Mouse (Mus musculus): ENCODE measurements around the gene Brsk1. TPM values are rescaled to one million over a fixed set of nuclear protein-coding genes. Genes with fewer than 3 reads are reported as not detected.

The Brsk1 gene
- total RNA-seq, 1 experiment = 20.7 TPM

DNA sequence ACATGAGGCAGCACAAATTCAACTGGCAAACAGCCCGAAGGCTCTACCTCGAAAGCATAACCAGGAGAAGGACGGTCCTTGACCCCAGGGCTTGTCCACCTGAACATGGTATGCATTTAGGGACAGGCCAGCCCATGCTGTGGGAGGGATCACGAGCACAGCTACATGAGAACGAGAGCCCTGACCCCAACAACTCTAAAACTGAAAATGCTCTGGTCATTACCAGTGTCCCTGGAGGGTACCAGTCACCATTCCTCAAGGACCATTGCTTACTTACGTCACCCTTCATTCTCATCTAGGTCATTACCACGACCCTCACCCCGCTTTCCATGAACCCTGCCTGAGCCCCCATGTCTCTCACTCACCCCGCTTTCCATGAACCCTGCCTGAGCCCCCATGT is 21.2 kb upstream of the Brsk1 start:
- H3K27ac ChIP-seq (ENCODE audit: insufficient read depth, low read depth, low read length, poor library complexity, severe bottlenecking) = no peak overlapping the region
- TF ChIP-seq ZC3H11A (IDR thresholded peaks at IDR 0.05; ENCODE audit: borderline replicate concordance, low read depth, low read length) = no peak
- TF ChIP-seq ZNF384 (IDR thresholded peaks at IDR 0.05; ENCODE audit: low read depth, low read length) = no peak
- TF ChIP-seq CHD2 (IDR thresholded peaks at IDR 0.05; ENCODE audit: low read depth, low read length) = no peak
- no peak for TF ChIP-seq MAFK (IDR thresholded peaks at IDR 0.05; ENCODE audit: insufficient read depth, low read depth, low read length)
- TF ChIP-seq HCFC1 (IDR thresholded peaks at IDR 0.05; ENCODE audit: borderline replicate concordance, insufficient read depth, low read length) = no peak
- peaks cover 4% of the 10 kb centered on the region; the same call in 1 of the 2 replicates for H3K36me3 ChIP-seq (ENCODE audit: control insufficient read depth, insufficient read depth, low read length, poor library complexity, severe bottlenecking)
- DNase-seq (ENCODE audit: low read depth, low spot score) = no peak
- peaks cover 0 to 5% of the 10 kb centered on the region in 2 experiments; a peak in 2 of 4 replicates for H3K4me1 ChIP-seq (ENCODE audit: control insufficient read depth in 2 of 2, insufficient read depth in 2 of 2, low read length in 2 of 2, poor library complexity in 1 of 2)
- no peak overlapping the region for H3K9ac ChIP-seq (ENCODE audit: insufficient read depth, low read depth, low read length, poor library complexity, severe bottlenecking)
- no peak overlapping the region for H3K4me3 ChIP-seq (ENCODE audit: insufficient read depth in 1 of 2, low read depth in 1 of 2, low read length in 2 of 2, poor library complexity in 1 of 2, severe bottlenecking in 1 of 2)
- in situ Hi-C loops (cut with MboI; ENCODE audit: low sequenced_read_pairs in 2 of 2, unreplicated experiment in 2 of 2) = no loop called here
- no peaks in the 10 kb centered on the region for H3K9me3 ChIP-seq (ENCODE audit: control insufficient read depth, insufficient read depth, low read depth, low read length)

DNA sequence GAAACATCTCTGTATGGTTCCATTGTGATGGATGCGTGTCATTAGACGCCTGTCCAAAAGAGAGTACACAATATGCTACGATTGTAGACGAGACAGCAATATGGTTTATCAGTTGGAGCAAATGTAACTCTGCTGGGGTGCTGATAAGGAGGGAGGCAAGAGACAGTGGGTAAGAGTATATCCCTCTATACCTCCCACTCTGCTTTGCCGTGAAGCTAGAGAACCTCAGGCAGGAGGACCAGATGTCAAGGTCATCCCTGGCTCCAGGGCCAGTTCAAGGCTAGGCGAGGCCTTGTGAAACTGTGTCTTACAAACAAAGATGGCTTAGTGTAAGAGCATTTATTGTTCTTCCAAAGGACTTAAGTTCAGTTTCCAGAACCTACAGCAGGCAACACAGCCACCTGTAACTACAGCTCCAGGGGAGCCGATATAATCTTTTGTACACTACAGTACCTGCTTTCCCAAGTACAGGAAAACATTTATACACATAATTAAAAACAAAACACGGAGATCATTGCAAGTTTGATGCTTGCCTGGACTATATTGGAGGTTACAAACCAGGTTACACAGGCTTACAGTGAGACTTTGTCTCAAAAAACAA is 19.6 kb upstream of the Brsk1 start:
- in situ Hi-C loops (cut with MboI; ENCODE audit: low sequenced_read_pairs in 2 of 2, unreplicated experiment in 2 of 2) = no loop called here
- DNase-seq (ENCODE audit: low read depth, low spot score) = no peak
- H3K9ac ChIP-seq (ENCODE audit: insufficient read depth, low read depth, low read length, poor library complexity, severe bottlenecking) = no peak overlapping the region
- peaks cover 0 to 5% of the 10 kb centered on the region in 2 experiments; a peak in 2 of 4 replicates for H3K4me1 ChIP-seq (ENCODE audit: control insufficient read depth in 2 of 2, insufficient read depth in 2 of 2, low read length in 2 of 2, poor library complexity in 1 of 2)
- no peak for TF ChIP-seq CHD2 (IDR thresholded peaks at IDR 0.05; ENCODE audit: low read depth, low read length)
- no peak for TF ChIP-seq ZNF384 (IDR thresholded peaks at IDR 0.05; ENCODE audit: low read depth, low read length)
- TF ChIP-seq MAFK (IDR thresholded peaks at IDR 0.05; ENCODE audit: insufficient read depth, low read depth, low read length) = no peak
- no peak for TF ChIP-seq HCFC1 (IDR thresholded peaks at IDR 0.05; ENCODE audit: borderline replicate concordance, insufficient read depth, low read length)
- no peak for TF ChIP-seq ZC3H11A (IDR thresholded peaks at IDR 0.05; ENCODE audit: borderline replicate concordance, low read depth, low read length)
- H3K27ac ChIP-seq (ENCODE audit: insufficient read depth, low read depth, low read length, poor library complexity, severe bottlenecking) = no peak overlapping the region
- peaks cover 4% of the 10 kb centered on the region; the same call in 1 of the 2 replicates for H3K36me3 ChIP-seq (ENCODE audit: control insufficient read depth, insufficient read depth, low read length, poor library complexity, severe bottlenecking)
- H3K4me3 ChIP-seq (ENCODE audit: insufficient read depth in 1 of 2, low read depth in 1 of 2, low read length in 2 of 2, poor library complexity in 1 of 2, severe bottlenecking in 1 of 2) = no peak overlapping the region
- H3K9me3 ChIP-seq (ENCODE audit: control insufficient read depth, insufficient read depth, low read depth, low read length) = no peaks in the 10 kb centered on the region

DNA sequence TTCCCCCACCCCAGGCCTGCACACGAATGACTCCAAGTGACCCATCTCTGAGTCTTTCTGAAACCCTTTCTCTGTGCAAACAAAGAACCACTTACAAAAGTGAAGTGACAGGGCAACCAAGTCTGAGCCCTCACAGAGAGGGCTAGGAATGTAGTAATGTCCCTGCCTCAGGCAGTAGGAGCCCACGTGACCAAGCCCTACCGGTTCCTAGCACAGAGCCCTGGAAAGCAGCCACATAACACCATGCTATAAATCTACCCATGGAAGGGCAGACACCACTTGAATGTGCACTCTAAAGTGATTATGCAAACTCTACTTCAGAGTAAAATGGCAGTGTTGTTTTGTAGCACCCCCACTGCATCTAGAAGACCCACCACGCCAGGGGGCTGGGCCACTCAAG is 18.4 kb upstream of the Brsk1 start:
- Histone ChIP-seq H3K36me3 (ENCODE audit: control insufficient read depth, insufficient read depth, low read length, poor library complexity, severe bottlenecking) (peaks cover 4% of the 10 kb centered on the region; the same call in 1 of the 2 replicates), H3K9ac (ENCODE audit: insufficient read depth, low read depth, low read length, poor library complexity, severe bottlenecking) (no peak overlapping the region), H3K9me3 (ENCODE audit: control insufficient read depth, insufficient read depth, low read depth, low read length) (no peaks in the 10 kb centered on the region), H3K27ac (ENCODE audit: insufficient read depth, low read depth, low read length, poor library complexity, severe bottlenecking) (no peak overlapping the region), H3K4me1 (ENCODE audit: control insufficient read depth in 2 of 2, insufficient read depth in 2 of 2, low read length in 2 of 2, poor library complexity in 1 of 2) (peaks cover 0 to 5% of the 10 kb centered on the region in 2 experiments; a peak in 2 of 4 replicates), H3K4me3 (ENCODE audit: insufficient read depth in 1 of 2, low read depth in 1 of 2, low read length in 2 of 2, poor library complexity in 1 of 2, severe bottlenecking in 1 of 2) (no peak overlapping the region)
- in situ Hi-C loops (cut with MboI; ENCODE audit: low sequenced_read_pairs in 2 of 2, unreplicated experiment in 2 of 2) = no loop called here
- no peak for TF ChIP-seq CHD2 (IDR thresholded peaks at IDR 0.05; ENCODE audit: low read depth, low read length)
- TF ChIP-seq ZC3H11A (IDR thresholded peaks at IDR 0.05; ENCODE audit: borderline replicate concordance, low read depth, low read length) = no peak
- no peak for TF ChIP-seq MAFK (IDR thresholded peaks at IDR 0.05; ENCODE audit: insufficient read depth, low read depth, low read length)
- TF ChIP-seq ZNF384 (IDR thresholded peaks at IDR 0.05; ENCODE audit: low read depth, low read length) = no peak
- no peak for TF ChIP-seq HCFC1 (IDR thresholded peaks at IDR 0.05; ENCODE audit: borderline replicate concordance, insufficient read depth, low read length)
- DNase-seq (ENCODE audit: low read depth, low spot score) = no peak

DNA sequence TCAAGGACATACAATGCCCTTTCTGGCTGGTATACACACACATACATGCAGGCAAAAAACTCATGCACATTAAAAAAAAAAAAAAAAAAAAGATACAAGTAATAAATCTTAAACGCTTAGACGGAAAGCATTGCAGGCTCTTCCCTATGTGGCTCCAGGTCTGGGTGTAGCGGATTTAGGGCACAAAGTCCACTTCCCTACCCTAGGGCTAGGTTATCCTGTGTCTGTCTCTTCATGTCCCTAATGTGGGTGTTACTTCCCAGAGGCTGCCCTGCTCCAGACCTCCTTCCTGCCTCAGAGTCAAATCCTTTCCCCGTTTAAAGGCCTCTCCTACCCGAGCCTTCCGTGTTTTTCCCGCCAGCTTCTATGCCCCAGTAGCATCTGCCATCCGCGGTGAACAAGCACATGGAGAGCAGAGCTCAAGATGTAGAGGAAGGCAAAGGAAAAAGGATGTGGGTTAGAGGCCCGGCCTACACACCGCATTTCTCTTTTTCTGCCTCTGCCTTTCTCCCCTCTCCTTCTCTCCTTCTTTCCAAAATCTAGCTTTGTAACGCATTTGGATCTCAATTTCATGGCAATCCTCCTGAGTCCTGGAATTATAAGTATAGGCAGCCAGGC is 16.2 kb upstream of the Brsk1 start:
- DNase-seq (ENCODE audit: low read depth, low spot score) = no peak
- in situ Hi-C loops (cut with MboI; ENCODE audit: low sequenced_read_pairs in 2 of 2, unreplicated experiment in 2 of 2) = no loop called here
- Histone ChIP-seq H3K4me3 (ENCODE audit: insufficient read depth in 1 of 2, low read depth in 1 of 2, low read length in 2 of 2, poor library complexity in 1 of 2, severe bottlenecking in 1 of 2) (no peak overlapping the region), H3K27ac (ENCODE audit: insufficient read depth, low read depth, low read length, poor library complexity, severe bottlenecking) (no peak overlapping the region; the same call in 1 of the 2 replicates), H3K9me3 (ENCODE audit: control insufficient read depth, insufficient read depth, low read depth, low read length) (no peaks in the 10 kb centered on the region), H3K4me1 (ENCODE audit: control insufficient read depth in 2 of 2, insufficient read depth in 2 of 2, low read length in 2 of 2, poor library complexity in 1 of 2) (peaks cover 0 to 5% of the 10 kb centered on the region in 2 experiments; a peak in 2 of 4 replicates), H3K9ac (ENCODE audit: insufficient read depth, low read depth, low read length, poor library complexity, severe bottlenecking) (peak overlapping the region; percentile 37; the same call in 1 of the 2 replicates), H3K36me3 (ENCODE audit: control insufficient read depth, insufficient read depth, low read length, poor library complexity, severe bottlenecking) (peaks cover 9% of the 10 kb centered on the region)
- no peak for TF ChIP-seq CHD2 (IDR thresholded peaks at IDR 0.05; ENCODE audit: low read depth, low read length)
- TF ChIP-seq MAFK (IDR thresholded peaks at IDR 0.05; ENCODE audit: insufficient read depth, low read depth, low read length) = no peak
- TF ChIP-seq ZNF384 (IDR thresholded peaks at IDR 0.05; ENCODE audit: low read depth, low read length) = no peak
- no peak for TF ChIP-seq HCFC1 (IDR thresholded peaks at IDR 0.05; ENCODE audit: borderline replicate concordance, insufficient read depth, low read length)
- TF ChIP-seq ZC3H11A (IDR thresholded peaks at IDR 0.05; ENCODE audit: borderline replicate concordance, low read depth, low read length) = no peak

Measured in ES-E14 (cell line).